Mouse (Mus musculus): Measurements from ENCODE around the gene Fgf4. TPM values are rescaled to one million over a fixed set of nuclear protein-coding genes. Genes with fewer than 3 reads are reported as not detected.

The Fgf4 gene
- 0.28 TPM for polyA plus RNA-seq (2014; fragmentation: Illumina TruSeq; extraction: RNeasy Lipid Tissue Mini Kit (QIAGEN cat#74804); ENCODE audit: low read depth, low replicate concordance)

GRCm38 (mm10) chr7:144847067-144847466 lies at the start of gene Fgf4:
Fgf4 (plus strand) TSS chr7:144847367.

GRCm38 (mm10) chr7:144837891-144838488 lies 9.2 kb upstream of the Fgf4 start, which contains the start of gene Fgf3:
Fgf3 (plus strand) TSS chr7:144838083.

GRCm38 (mm10) chr7:144896294-144897218 lies 49.4 kb downstream of the Fgf4 start, which contains the start of gene Fgf15:
Fgf15 (plus strand) TSS chr7:144896531.

Other genes with a start within 250 kb of the Fgf4 start
- gene Ano1, start 95.4 kb upstream of the Fgf4 start, polyA plus RNA-seq (2014; fragmentation: Illumina TruSeq; extraction: RNeasy Lipid Tissue Mini Kit (QIAGEN cat#74804); ENCODE audit: low read depth, low replicate concordance), result 68.4 TPM
- gene Fgf3, start 9.3 kb upstream of the Fgf4 start, polyA plus RNA-seq (2014; fragmentation: Illumina TruSeq; extraction: RNeasy Lipid Tissue Mini Kit (QIAGEN cat#74804); ENCODE audit: low read depth, low replicate concordance), result not detected
- gene Fgf15, start 49.2 kb downstream of the Fgf4 start, polyA plus RNA-seq (2014; fragmentation: Illumina TruSeq; extraction: RNeasy Lipid Tissue Mini Kit (QIAGEN cat#74804); ENCODE audit: low read depth, low replicate concordance), result not detected
- gene LTO1, start 67.7 kb downstream of the Fgf4 start, polyA plus RNA-seq (2014; fragmentation: Illumina TruSeq; extraction: RNeasy Lipid Tissue Mini Kit (QIAGEN cat#74804); ENCODE audit: low read depth, low replicate concordance), result 7.0 TPM
- 42.6 TPM for gene Ccnd1, start 92.6 kb downstream of the Fgf4 start, polyA plus RNA-seq (2014; fragmentation: Illumina TruSeq; extraction: RNeasy Lipid Tissue Mini Kit (QIAGEN cat#74804); ENCODE audit: low read depth, low replicate concordance)